Mouse (Mus musculus) lung, postnatal 0 days (tissue): Measurements from ENCODE around the gene Metap1.

Source experiments
- CTCF ChIP-seq: IDR thresholded peaks from 2 replicates; pipeline ENCODE4 v1.5.1; 2016; ENCODE audit warnings: antibody characterized with exemption, mild to moderate bottlenecking
- EP300 ChIP-seq: IDR thresholded peaks from 2 replicates; pipeline ENCODE4 v1.6.1; 2016; ENCODE audit warnings: antibody characterized with exemption, mild to moderate bottlenecking, control low read depth

DNA sequence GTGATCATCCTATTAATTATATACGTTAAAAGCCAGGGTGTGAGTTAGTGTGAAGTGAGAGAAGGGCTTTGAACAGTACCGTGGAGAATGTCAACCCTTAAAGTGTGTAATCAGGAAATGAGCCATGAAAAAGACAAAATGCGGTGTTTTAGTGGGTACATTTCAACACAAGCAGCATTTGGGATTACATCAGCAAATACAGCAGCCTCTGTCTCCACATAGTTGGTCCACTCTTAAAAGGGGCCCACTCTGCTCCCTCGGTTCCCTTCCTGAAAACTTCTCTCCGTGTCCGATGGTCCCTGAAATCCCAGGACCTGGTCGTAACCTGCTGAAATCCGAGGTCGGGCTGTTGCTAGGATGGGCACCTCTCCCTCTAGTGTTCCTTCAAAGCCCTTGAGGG is 47.1 kb downstream of the Metap1 start:
- peak; percentile 17; the same call in 1 of the 2 replicates for TF ChIP-seq CTCF
- no peak for TF ChIP-seq EP300
